Mouse (Mus musculus) lung, embryonic 14.5 days (tissue): ENCODE data around the gene Mycbpap. TPM values are rescaled to one million over a fixed set of nuclear protein-coding genes. Genes with fewer than 3 reads are reported as not detected.

Experiments used
- ATAC-seq: fragments of 200-750 bp; cut with Nextera tagmentation; 2 replicates; pipeline ENCODE4 v1.8.0; 2017; ENCODE audit warnings: mild to moderate bottlenecking, moderate TSS enrichment, moderate library complexity; ENCODE audit not compliant: insufficient read depth
- DNase-seq: peaks from one replicate; pipeline ENCODE4 v3.0.0-alpha.2; 2015
- H3K27ac ChIP-seq: fragments of 300-500 bp; sonication (generic); 2 replicates; pipeline ENCODE4 v1.5.1; 2014; ENCODE audit warnings: low read depth, mild to moderate bottlenecking, moderate library complexity
- H3K27me3 ChIP-seq: fragments of 300-500 bp; sonication (generic); 2 replicates; pipeline ENCODE4 v1.6.1; 2014; ENCODE audit warnings: low read length, control low read depth; ENCODE audit not compliant: insufficient read depth
- H3K36me3 ChIP-seq: fragments of 300-500 bp; sonication (generic); 2 replicates; pipeline ENCODE4 v1.6.1; 2014; ENCODE audit warnings: control low read depth; ENCODE audit not compliant: insufficient read depth
- H3K4me1 ChIP-seq: fragments of 300-500 bp; sonication (generic); 2 replicates; pipeline ENCODE4 v1.6.1; 2014; ENCODE audit warnings: antibody characterized with exemption, control low read depth; ENCODE audit not compliant: insufficient read depth
- H3K4me2 ChIP-seq: fragments of 300-500 bp; sonication (generic); 2 replicates; pipeline ENCODE4 v1.6.1; 2014; ENCODE audit warnings: mild to moderate bottlenecking
- H3K4me3 ChIP-seq: fragments of 300-500 bp; sonication (generic); 2 replicates; pipeline ENCODE4 v1.5.1; 2014; ENCODE audit warnings: low read depth, low read length
- H3K9ac ChIP-seq: fragments of 300-500 bp; sonication (generic); 2 replicates; pipeline ENCODE4 v1.6.1; 2014
- H3K9me3 ChIP-seq: fragments of 300-500 bp; sonication (generic); 2 replicates; pipeline ENCODE4 v1.6.1; 2016; ENCODE audit warnings: low read depth, low read length, control low read depth
- CTCF ChIP-seq: IDR thresholded peaks from 2 replicates; pipeline ENCODE4 v1.5.1; 2016; ENCODE audit warnings: antibody characterized with exemption, low read depth
- WGBS: fragments of 180-500 bp; shearing (Covaris S2); extraction: QIAGEN DNeasy Blood & Tissue Kit; methylation state at CpG from one replicate; pipeline ENCODE4 v1.1.7; 2014; 5-methylcytosine and 5-hydroxymethylcytosine counted together
- polyA plus RNA-seq: library from polyadenylated mRNA; unstranded; fragments of >200 nt; fragmentation: Nextera tagmentation; extraction: Ambion mirVana; gene quantifications from 2 replicates; pipeline ENCODE4 v1.2.1, GENCODE M21; 2014

Mycbpap gene
- polyA plus RNA-seq, 1 experiment from 2014 or later = 3.2 TPM

GRCm38 (mm10) chr11:94499661-94500152 is 21.8 kb downstream of the Mycbpap start, which contains the start of gene Epn3:
TSS of gene Epn3 (minus strand) at chr11:94499974.
- WGBS = under 1% methylated on average over 26 of the region's 26 CpGs
- Histone ChIP-seq H3K4me1 (peaks cover 11% of the 10 kb centered on the region), H3K9me3 (no peaks in the 10 kb centered on the region), H3K27ac (peak within 1 kb of the TSS; percentile 92), H3K4me3 (peak within 1 kb of the TSS; percentile 45), H3K27me3 (no peaks in the 10 kb centered on the region), H3K4me2 (peak within 1 kb of the TSS; percentile 69), H3K9ac (peak within 1 kb of the TSS; percentile 62), H3K36me3 (0 out of 2 replicates have a peak, but pooled peaks cover 3% of the 10 kb centered on the region)
- DNase-seq (peak; percentile 83), ATAC-seq (peak; percentile 82)
- TF ChIP-seq CTCF = peak; percentile 32

GRCm38 (mm10) chr11:94499035-94499434 is 22.5 kb downstream of the Mycbpap start:
- 0 out of 2 replicates have a peak, but pooled peaks cover 4% of the 10 kb centered on the region for H3K36me3 ChIP-seq
- H3K9ac ChIP-seq = peak overlapping the region; percentile 62
- ATAC-seq (no peak), DNase-seq (peak; percentile 20)
- H3K27me3 ChIP-seq = no peaks in the 10 kb centered on the region
- peak overlapping the region; percentile 92 for H3K27ac ChIP-seq
- peak overlapping the region; percentile 45 for H3K4me3 ChIP-seq
- H3K9me3 ChIP-seq = no peaks in the 10 kb centered on the region
- no peak for TF ChIP-seq CTCF
- 0% methylated on average over 2 of the region's 2 CpGs for WGBS
- peaks cover 12% of the 10 kb centered on the region for H3K4me1 ChIP-seq
- H3K4me2 ChIP-seq = peak overlapping the region; percentile 69

GRCm38 (mm10) chr11:94498093-94498996 is 23.2 kb downstream of the Mycbpap start:
- DNase-seq (peak; percentile 65), ATAC-seq (peak; percentile 35; the same call in 1 of the 2 replicates)
- H3K27me3 ChIP-seq = no peaks in the 10 kb centered on the region
- TF ChIP-seq CTCF = no peak
- peaks cover 12% of the 10 kb centered on the region for H3K4me1 ChIP-seq
- H3K9me3 ChIP-seq = no peaks in the 10 kb centered on the region
- H3K36me3 ChIP-seq = peaks cover 10% of the 10 kb centered on the region
- peak overlapping the region; percentile 62 for H3K9ac ChIP-seq
- H3K27ac ChIP-seq = peak overlapping the region; percentile 92
- peak overlapping the region; percentile 69 for H3K4me2 ChIP-seq
- WGBS = 17% methylated on average over 19 of the region's 19 CpGs
- peak overlapping the region; percentile 45 for H3K4me3 ChIP-seq

- Histone ChIP-seq H3K9ac (0 out of 2 replicates have a peak overlapping the region, but pooled peaks have one; percentile 13), H3K9me3 (no peaks in the 10 kb centered on the region), H3K4me1 (peaks cover 20% of the 10 kb centered on the region), H3K36me3 (peaks cover 11% of the 10 kb centered on the region), H3K27me3 (no peaks in the 10 kb centered on the region), H3K27ac (peak overlapping the region; percentile 69), H3K4me2 (0 out of 2 replicates have a peak overlapping the region, but pooled peaks have one; percentile 18), H3K4me3 (no peak overlapping the region)
- WGBS = 65% methylated on average over 3 of the region's 3 CpGs
- DNase-seq (peak; percentile 62), ATAC-seq (no peak)
- TF ChIP-seq CTCF = no peak
Measured at GRCm38 (mm10) chr11:94495415-94495814, 26.1 kb downstream of the Mycbpap start.

GRCm38 (mm10) chr11:94491749-94492099 is 29.8 kb downstream of the Mycbpap start:
- no peak for ATAC-seq
- Histone ChIP-seq H3K9ac (no peak overlapping the region), H3K4me3 (peak overlapping the region; percentile 47), H3K4me2 (peak overlapping the region; percentile 78), H3K27ac (no peak overlapping the region), H3K4me1 (peaks cover 14% of the 10 kb centered on the region; the same call in 1 of the 2 replicates), H3K9me3 (no peaks in the 10 kb centered on the region), H3K36me3 (peaks cover 11% of the 10 kb centered on the region), H3K27me3 (0 out of 2 replicates have a peak, but pooled peaks cover 5% of the 10 kb centered on the region)
- no peak for TF ChIP-seq CTCF
- DNase-seq = no peak
- 57% methylated on average over 7 of the region's 7 CpGs for WGBS

- H3K4me3 ChIP-seq = peak overlapping the region; percentile 47
- WGBS = 8% methylated on average over 55 of the region's 55 CpGs
- H3K27ac ChIP-seq = no peak overlapping the region
- peaks cover 14% of the 10 kb centered on the region; the same call in 1 of the 2 replicates for H3K4me1 ChIP-seq
- H3K9me3 ChIP-seq = no peaks in the 10 kb centered on the region
- peaks cover 8% of the 10 kb centered on the region for H3K36me3 ChIP-seq
- 0 out of 2 replicates have a peak, but pooled peaks have one; percentile 25 for ATAC-seq
- H3K4me2 ChIP-seq = peak overlapping the region; percentile 78
- peak; percentile 73 for DNase-seq
- H3K27me3 ChIP-seq = 0 out of 2 replicates have a peak, but pooled peaks cover 5% of the 10 kb centered on the region
- TF ChIP-seq CTCF = no peak; the same call in 1 of the 2 replicates
- H3K9ac ChIP-seq = peak overlapping the region; percentile 52
Measured at GRCm38 (mm10) chr11:94491035-94491748, 30.4 kb downstream of the Mycbpap start.
